Mouse (Mus musculus) G1E (cell line): ENCODE data around the gene Ciapin1.

Experiments used
- CTCF ChIP-seq: IDR thresholded peaks from 2 replicates; pipeline ENCODE4 v1.5.1; 2012; ENCODE audit warnings: low read depth, low read length, inconsistent platforms, mixed read lengths
- GATA1 ChIP-seq: IDR thresholded peaks from 2 replicates; pipeline ENCODE4 v1.6.1; 2012; ENCODE audit warnings: borderline replicate concordance, low read length, inconsistent platforms, mixed read lengths

DNA sequence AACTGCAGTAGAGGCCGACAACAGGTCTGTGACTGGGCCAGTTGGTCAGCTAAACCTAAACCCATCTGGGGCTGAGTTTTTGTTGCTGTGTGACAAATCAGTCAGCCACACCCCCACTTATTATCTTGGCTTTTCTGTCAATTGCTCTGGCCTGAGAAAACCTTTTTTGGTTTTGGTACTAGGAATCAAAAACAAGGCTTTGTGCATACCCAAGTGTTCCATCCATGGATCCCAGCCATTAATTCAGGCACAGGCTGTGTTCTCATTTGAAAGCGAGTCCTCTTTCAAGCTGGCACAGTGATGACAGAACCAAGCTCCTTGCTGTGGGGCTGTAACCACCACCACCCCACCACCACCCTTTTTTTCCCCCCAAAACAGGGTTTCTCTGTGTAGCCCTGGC is 16.8 kb downstream of the Ciapin1 start:
- no peak for TF ChIP-seq GATA1
- no peak for TF ChIP-seq CTCF
